Mouse (Mus musculus): ENCODE results near the gene Nsf. TPM values are rescaled to one million over a fixed set of nuclear protein-coding genes. Genes with fewer than 3 reads are reported as not detected.
A peak's percentile ranks its signal among the peaks of the same experiment; 100 is the strongest.
"Not testable (repeated sequence)": the region's sequence is repeated elsewhere in the genome, so short reads cannot be mapped to it uniquely, and the experiment has no call there.

The Nsf gene
- polyA plus RNA-seq (2012; rRNA removed): 464 and 504 TPM in 2 replicates

DNA sequence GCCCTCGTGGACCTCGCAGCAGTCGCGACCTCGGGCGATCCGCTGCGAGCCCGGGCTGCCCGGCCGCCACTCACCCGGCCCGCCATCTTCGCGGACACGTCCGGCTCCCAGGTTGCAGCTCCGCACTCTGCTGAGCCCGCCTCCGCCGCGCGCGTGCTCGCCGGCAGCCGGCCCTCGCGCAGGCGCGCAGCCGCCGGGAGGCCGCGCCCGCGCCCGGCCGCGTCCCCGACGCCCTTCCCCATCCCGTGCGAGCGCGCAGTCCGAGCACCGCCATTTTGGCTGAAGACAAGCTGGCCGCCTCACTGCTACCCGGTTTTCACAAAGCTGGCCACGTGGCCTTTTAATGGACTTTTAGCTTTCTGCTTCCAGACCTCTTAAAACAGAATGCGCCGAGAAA, at the start of gene Nsf:
Gene Nsf (minus strand): TSS at position 161 of the 397 bp plus-strand sequence.
- DNase-seq (ENCODE audit: extremely low spot score in 1 of 2, low spot score in 1 of 2): peak in 1 of 2 experiments; percentile 79

DNA sequence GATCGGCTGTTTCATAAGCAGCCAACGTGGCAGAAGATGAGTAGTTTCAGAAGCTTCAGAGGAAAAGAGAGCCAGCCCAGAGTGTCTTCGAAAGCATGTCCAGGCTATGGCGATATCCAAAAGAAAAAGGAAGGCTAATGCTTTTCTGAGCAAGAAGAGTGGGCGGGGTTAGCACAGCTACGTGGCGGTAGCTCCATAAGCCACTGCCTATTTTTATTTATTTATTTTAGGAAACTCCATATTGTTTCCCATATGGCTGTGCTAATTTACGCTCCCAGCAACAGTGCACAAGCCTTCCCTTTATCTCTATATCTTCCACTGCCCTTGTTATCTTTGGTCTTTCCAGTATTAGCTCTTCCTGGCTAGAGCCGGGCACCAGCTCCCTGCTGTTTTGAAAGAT, 49.5 kb upstream of the Nsf start:
- DNase-seq (ENCODE audit: extremely low spot score in 1 of 2, low spot score in 1 of 2): peak; percentile 33 to 67

DNA sequence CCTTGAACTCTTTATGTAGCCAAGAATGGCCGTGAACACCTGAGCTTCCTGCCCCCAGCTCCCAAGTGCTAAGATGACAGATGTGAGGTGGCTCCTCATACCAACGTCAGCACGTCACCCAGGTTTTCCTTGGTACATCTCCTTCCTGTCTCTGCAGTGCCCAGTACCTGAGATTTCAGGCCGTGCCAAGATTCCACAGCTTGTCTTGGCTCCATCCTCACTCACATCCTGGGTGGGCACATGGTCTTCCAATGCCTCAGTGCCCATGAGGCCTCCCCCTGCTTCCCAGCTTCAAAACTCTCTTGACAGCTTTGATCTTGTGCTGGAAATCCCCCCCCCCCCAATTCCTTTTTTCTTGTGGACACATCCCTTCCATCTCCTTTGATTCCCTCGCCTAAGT, 48.3 kb upstream of the Nsf start:
- DNase-seq (ENCODE audit: extremely low spot score in 1 of 2, low spot score in 1 of 2): no peak

DNA sequence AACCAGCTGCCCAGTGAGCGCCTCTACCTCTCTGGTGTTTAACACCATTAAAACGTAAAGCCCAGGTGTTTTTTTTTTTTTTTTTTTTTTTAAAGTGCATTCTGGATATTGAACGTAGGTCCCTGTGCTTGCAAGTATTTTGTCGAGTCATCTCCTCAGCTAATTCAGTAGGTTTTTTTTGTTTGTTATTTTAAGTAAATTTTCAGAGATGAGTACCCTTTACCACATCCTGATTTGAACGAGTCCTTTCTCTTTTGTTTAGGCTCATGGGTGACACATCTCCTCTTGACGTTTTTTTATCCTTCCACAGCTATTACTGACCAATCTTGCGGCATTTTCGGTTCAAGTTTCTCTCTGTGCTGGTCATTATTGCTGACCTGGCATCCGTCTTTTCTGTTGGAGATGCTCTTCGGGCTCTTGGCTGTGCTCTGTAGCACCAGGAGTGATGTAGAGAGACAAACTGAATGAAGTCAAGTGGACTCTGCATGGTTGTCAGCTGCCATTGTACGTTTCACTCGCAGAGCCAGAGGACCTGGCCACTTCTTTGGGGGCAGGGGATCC, 47.6 kb upstream of the Nsf start:
- DNase-seq (ENCODE audit: extremely low spot score in 1 of 2, low spot score in 1 of 2): no peak

DNA sequence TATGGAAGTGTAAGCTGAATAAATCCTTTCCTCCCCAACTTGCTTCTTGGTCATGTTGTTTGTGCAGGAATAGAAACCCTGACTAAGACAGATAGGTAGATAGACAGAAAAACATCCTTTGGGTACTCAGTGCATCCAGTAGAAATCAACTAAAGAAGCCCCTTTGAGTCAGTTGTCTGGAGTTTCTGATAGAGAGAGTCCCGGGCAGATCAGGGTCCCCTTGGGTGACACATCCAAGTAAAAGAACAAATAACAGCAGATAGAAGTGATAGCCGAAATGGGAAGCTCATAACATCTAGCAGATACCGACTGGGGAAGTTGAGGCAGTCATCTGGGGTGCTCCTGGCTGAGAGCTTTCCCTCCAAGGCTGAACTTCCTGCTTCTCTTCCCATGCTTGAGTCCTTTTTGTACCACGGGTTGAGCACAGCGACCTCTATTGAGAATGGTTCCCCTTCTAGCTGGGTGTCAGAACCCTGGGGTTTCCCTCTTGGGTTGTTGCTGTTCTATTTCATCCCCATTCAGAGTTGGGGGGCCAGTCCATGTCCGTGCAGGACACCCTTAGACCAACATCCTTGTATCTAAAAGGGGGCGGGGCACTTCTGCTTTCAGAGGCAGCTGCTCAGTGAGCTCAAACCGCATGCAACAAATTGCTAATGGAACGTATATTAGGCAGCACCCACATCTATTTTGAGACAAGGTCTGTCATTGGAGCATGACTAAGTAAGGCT, 47.0 kb upstream of the Nsf start:
- no peak for DNase-seq (ENCODE audit: extremely low spot score in 1 of 2, low spot score in 1 of 2)

DNA sequence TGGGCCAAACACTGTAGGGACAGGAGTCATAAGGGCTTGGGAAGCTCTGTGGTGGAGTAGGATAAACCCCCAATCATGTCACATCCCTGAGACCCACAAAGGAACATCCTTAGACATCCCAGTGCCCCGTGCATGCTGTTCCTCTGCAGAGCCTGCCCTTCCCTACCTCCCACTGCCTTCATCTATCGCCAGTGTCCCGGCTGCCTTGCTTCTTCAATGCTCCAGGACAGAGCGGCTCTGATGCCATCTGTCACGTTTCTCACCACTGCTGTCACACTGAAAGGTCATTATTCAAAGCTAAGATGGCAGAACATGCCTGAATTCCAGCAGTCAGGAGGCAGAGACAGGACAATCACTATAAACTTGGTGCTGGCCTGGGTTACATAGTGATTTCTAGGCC, 44.9 kb upstream of the Nsf start:
- no peak for DNase-seq (ENCODE audit: extremely low spot score in 1 of 2, low spot score in 1 of 2)

DNA sequence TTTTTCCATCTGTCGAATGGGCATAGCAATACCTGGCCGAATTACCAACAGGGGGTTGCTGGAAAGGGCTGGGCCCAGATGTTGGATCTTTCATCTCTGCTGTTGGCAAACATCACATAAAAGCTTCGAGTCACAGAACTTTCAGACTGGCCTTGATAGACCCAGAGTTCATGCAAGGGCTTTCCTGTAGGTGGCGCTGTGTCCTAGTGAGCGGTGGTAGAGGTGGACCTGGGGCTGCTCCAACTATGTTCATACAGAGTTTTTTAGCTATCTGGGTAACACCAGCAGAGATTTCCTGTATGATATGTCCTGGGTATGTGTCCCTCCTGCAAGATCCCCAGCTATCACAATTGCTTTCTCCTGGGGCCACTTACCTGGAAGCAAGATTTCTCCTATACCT, 43.5 kb upstream of the Nsf start:
- peak; percentile 50 to 93 for DNase-seq (ENCODE audit: extremely low spot score in 1 of 2, low spot score in 1 of 2)

DNA sequence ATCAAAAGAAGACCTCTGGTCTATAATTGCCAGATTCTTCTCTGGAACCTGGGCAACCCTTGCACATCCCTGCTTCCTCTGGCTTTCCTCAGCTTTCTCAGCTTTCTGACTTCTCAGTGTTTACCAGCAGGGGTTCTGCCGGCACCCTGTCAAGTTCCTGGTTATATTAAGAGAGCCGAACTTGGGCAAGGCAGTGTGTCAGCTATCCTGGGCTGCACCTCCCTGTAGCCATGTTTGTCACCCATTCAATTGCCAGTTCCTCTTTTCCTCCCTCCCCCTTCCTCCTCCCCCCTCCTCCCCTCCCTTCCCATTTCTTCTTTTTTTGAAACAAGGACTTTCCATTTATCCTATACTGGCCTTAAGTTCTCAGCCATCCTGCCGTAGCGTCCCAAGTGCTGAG, 38.8 kb upstream of the Nsf start:
- no peak for DNase-seq (ENCODE audit: extremely low spot score in 1 of 2, low spot score in 1 of 2)

DNA sequence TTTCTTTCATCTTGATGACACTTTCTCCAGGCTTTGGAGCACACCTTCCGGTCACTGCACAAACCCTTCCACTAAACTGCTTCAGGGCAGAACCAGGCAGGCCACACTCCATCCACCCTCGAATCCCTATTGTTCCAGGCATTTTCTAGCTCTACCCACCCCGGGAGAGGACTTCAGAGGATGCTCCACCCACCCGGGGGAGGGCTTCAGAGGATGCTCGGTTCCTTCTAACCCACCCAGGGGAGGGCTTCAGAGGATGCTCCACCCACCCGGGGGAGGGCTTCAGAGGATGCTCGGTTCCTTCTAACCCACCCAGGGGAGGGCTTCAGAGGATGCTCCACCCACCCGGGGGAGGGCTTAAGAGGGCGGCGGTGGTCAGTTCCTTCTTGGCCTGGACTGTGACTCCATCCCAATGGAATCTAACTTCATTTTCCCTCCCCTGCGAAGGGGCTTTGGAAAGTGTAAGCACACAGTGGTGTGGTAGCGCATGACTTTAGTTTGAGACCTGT, 36.2 kb upstream of the Nsf start:
- DNase-seq (ENCODE audit: extremely low spot score in 1 of 2, low spot score in 1 of 2): not testable (repeated sequence)

DNA sequence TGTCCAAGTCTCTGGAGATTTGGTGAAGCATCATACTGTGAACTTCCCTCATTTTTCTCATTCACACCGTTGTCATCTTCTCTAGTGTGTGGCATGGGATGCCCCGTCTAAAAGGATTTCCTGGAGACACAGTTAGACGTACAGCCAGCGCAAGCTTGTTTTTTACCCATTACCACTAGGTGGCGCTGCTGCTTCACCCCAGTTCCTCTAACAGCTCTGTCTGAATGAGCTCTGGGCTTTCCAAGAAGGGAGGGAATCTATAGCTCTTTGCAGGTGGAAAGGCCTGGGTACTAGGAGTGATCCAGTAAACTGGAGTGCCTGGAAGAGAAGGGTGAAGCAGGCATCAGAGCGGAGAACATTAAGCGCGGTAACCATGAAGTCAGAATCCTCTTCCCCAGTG, 33.6 kb upstream of the Nsf start:
- DNase-seq (ENCODE audit: extremely low spot score in 1 of 2, low spot score in 1 of 2): peak; percentile 33 to 88

DNA sequence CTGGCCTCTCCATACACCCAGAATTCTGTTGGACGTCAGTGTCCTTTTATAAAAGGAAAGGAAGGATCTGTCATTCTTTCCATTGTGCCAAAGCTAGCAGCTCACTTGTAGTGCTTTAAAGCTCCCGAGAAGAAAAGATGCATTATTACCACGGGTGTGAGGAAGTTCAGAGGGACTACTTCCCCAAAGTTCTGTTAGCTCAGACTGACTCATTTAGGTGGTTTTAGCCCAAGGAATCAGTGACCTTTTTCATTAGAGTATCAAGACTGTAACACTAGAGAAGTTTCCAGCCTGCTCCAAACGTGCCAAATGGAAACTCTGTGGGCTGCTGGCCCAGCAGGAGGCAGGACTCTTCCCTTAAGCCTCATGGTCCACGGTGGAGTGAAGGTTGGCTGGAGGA, 30.2 kb upstream of the Nsf start:
- DNase-seq (ENCODE audit: extremely low spot score in 1 of 2, low spot score in 1 of 2): no peak

DNA sequence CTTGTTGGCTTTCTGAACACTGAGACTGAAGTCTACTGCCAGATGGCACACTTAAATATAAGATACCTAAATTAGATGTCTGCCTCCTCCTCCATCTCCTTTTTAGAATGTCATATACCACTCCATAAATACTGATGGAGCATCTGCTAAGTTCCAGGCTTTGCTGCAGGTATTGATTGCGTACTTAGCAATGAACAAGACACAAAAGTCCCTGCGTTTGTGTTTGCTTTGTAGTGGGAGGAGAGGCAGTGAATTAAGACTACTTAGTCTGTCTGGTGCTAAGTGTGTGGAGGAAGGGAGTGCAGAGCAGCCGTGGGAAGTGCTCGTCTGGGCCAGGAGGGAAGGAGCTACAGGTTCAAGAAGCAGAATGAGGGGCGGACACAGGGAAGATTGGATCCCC, 28.0 kb upstream of the Nsf start:
- DNase-seq (ENCODE audit: extremely low spot score in 1 of 2, low spot score in 1 of 2): peak; percentile 38 to 62

DNA sequence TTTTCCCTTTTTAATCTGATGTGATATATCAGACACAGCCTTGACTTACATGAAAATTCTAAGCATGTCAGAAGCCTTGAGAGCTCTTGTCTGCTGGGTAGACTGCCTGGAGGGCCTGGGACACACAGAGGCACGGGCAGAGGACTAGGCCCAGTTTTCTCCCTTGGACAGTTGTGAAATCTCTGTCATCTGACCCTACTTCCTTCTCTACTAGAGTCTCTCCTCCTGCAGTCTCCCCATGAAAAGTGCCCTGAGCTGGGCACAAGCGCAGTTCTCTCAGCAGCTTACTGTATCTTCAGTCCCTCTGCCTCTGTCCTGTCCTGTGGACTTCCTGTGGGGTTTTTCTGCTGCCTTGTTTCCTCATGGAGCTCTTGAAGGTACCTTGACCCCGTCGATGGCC, 25.5 kb upstream of the Nsf start:
- no peak for DNase-seq (ENCODE audit: extremely low spot score in 1 of 2, low spot score in 1 of 2)

DNA sequence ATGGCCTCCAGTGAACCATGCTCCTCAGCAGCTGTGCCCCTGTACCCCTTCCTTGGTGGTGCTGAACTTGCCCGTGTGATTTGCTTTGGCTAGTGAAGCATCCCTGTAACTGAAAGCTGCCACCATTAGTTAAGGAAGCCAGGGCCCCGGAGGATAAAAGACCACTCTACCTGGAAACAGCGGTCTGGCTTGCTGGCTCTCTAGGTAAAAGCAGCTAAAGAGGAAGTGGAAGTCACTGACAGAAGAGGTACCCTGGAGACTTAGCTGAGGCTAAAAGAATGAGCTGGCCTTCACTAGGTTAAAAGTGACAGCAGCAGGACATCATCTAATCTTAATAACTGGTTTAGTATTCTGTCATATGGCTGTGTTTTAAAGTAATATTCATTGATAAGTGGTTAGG, 17.0 kb upstream of the Nsf start:
- no peak for DNase-seq (ENCODE audit: extremely low spot score in 1 of 2, low spot score in 1 of 2)

DNA sequence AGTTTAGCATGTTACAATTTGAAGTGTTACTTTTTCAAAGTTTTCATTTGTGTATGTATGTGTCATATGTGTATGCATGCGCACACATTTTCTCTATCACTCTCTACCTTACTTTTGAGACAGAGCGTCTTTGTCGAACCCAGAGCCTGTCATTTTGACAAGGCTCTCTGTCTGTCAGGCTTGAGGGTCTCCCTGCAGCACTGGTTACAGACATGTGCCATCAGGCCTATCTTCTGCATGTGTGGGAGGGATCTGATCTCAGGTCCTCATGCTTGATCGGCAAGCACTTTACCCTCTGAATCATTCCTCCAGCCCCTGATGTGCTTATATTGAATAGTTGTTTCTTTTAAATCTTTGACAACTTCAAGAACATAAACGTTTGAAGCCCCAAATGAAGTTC, 15.4 kb upstream of the Nsf start:
- no peak for DNase-seq (ENCODE audit: extremely low spot score in 1 of 2, low spot score in 1 of 2)

DNA sequence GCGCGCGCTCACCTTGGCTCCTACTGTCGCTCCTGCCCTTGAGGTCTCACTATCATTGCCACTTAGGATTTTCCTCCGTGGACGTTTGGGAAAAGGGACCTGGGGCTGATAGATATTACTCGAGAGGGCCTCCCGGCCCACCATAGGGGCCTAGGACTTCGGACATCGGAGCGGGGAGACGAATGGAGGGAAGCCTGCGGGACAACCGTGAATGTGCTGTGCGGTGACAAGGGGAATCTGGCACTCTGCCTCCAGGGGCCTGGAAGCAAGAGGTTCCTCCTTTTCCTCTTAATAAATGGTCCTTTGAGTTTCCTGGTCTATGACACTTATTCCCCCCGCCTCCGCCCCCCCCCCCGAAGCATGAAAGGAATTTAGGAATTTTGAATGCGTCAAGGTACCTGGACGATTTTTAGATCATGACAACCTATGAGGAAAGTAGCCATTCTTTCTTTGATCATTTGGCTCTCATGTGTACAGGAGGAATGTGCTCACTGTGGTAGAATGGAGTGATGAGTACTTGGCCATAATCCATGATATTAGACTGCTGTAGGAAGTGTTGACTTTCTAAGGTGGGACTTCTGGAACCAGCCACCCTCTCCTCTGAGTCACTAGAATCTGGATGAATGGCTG, 13.4 kb upstream of the Nsf start:
- DNase-seq (ENCODE audit: extremely low spot score in 1 of 2, low spot score in 1 of 2): peak in 1 of 2 experiments; percentile 24

DNA sequence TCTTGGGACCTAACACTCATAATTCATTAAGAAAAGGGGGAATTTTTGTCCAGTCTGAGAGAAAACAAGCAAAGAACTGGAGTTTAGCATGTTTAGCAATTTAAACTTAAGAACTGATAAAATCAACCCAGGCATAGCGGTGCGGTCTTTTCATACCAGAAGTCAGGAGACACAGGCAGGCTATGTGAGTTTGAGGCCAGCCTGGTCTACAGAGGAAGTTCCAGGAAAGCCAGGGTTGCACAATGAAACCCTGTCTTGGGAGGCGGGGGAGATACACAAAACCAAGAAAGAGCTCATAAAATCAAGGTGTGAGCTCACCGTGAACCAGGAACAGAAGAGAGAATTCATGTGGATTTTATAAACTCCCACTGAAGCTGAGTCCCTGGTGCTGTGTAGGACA, 3.0 kb upstream of the Nsf start:
- no peak for DNase-seq (ENCODE audit: extremely low spot score in 1 of 2, low spot score in 1 of 2)

DNA sequence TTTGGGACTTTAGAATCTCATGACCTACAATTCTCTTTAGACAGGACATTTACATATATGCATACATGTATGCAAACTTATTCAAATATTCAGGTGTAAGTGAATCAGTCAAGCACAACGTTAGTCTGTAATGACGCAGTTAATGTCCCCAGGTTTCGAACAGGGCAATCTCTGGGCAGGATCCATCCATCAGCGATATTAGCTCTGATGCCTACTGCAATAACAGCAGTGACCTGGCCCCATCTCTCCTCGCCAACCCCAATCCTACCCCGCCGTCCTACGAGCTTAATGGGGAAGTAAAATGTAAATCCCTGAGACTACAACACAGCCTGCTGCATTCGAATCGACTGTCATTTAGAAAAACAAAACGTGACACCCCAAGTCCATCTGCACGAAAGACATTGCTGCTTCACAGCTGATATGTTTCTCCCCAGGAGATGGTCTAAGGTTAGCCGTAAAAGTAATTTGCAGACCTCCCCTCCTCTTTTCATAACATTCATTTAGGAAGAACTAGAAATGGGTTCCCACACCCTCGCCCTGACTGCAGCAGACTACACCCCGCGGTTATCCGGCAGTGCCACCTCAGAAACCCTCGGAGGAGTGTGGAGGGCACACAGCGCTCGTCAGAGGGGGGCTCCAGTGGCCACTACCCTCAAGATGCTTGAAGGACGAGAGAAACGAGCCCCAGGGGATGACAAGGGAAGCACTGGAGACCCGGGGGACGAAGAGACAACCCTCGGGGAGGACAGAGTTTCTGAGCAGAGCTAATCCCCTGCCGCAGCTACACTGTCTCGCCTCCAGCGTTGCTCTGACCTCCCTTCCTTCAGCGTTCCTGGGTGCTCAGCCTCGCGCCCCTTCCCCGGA, 592 bp downstream of the Nsf start:
- DNase-seq (ENCODE audit: extremely low spot score in 1 of 2, low spot score in 1 of 2): no peak

DNA sequence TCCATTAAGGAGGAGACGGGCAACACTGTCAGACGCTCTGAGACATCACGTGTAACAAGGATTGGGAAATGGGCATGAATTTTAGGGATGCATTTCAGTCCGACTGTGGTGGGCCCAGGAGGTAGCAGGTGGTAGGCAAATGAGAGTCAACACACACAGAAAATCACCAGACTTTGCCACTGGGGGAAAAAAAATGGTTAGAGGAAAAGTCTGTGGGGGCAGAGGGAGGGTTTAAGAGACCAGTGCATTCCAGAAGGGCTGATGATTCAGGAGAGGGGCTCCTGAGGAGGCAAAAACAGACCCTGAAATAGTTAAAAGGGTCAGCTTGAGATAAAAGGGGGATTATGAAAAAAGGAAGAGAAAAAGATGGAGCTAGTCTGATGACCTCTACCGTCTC, 1.2 kb downstream of the Nsf start:
- no peak for DNase-seq (ENCODE audit: extremely low spot score in 1 of 2, low spot score in 1 of 2)

DNA sequence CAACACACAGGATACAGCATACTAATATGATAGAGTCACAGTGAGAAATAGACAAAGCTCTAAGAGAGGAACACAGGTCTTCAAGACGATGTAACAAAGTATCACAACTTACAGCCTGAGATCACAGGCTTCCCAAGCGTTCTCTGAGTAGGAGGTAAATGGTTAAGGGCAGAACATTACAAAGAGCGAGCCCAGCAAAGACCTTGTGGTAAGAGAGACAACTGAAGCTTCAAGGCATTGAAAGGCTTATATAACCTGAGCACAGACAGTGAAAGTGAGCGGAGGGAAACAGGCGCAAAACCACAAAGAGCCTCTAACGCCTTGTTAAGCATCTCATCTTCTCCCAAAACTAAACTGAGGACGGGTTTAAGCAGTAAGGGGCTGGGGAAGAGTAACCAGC, 2.8 kb downstream of the Nsf start:
- DNase-seq (ENCODE audit: extremely low spot score in 1 of 2, low spot score in 1 of 2): no peak

DNA sequence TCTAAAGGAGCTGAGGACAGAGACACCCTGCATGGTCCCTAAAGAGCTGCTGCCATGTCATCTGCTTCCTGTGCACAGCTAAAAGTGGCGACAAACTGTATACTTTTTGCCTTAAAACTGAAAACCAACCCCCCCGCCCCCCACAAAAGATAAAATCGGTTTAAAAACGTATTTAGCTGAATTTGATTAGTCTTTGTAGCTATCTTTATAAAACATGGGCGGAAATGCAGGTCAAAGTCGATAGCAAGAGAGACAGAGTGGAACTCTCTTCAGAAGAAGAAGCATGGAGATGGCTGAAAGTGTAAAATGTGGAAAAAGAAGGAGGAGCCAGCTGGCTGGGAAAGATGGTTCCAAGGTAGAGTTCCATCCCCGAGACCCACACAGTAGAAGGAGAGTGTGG, 4.9 kb downstream of the Nsf start:
- DNase-seq (ENCODE audit: extremely low spot score in 1 of 2, low spot score in 1 of 2): no peak
